Mouse (Mus musculus) cerebellum, postnatal 4 days (tissue): ENCODE measurements at regions not wholly inside any gene's neighbourhood (a gene's known extent, or its start where the extent isn't known, plus 50 kb on each side); places are given as distances from the start of the nearest gene placed in this dataset.

Source experiments
- DNase-seq, 2 experiments: peaks; one replicate each; pipeline ENCODE4 v3.0.0; 2022; ENCODE audit warnings: low spot score in 2 of 2, mixed read lengths in 1 of 2

GRCm38 (mm10) chr3:41180911-41181310, 98.1 kb upstream of the Pgrmc2 start:
- no peak for DNase-seq

DNA sequence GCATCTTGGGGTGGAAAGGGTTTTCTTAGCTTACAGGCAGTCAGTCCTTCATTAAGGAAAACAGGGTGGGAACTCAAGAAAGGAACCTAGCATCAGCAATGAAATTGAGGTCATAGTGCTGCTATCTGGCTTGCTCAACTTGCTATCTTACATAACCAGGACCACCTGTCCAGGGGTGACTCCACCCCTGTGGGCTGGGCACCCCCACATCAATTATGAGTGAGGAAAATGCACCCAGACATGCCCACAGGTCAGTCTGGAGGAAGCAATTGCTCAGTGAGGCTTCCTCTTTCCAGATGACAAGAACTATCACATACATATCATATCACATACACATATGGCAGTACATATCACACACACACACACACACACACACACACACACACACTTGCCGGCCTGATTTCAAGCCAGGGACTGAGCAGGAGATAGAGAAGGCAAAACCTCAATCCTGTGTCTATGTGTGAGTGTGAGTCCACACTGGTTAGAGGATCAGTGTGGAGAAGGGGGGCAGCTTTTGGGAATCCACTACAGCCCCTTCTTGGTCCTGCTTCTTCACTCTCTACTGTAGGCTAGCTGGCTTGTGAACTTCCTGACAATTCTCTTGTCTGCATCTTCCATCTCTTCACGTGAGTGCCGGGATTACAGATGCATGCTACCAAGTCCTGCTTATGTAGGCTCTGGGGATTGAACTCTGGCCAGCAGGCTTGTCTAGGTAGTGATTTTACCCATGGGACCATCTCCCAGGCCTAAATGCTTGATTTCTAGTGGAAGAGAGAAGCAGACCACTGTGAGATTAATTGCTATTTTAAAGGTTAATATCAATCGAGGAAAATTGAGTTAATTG, 96.4 kb upstream of the Pgrmc2 start:
- DNase-seq, result no peak

- DNase-seq, result no peak
Measured at GRCm38 (mm10) chr3:41177124-41177523, 94.3 kb upstream of the Pgrmc2 start.

- no peak for DNase-seq
Measured at GRCm38 (mm10) chr3:41175356-41175755, 92.5 kb upstream of the Pgrmc2 start.

DNA sequence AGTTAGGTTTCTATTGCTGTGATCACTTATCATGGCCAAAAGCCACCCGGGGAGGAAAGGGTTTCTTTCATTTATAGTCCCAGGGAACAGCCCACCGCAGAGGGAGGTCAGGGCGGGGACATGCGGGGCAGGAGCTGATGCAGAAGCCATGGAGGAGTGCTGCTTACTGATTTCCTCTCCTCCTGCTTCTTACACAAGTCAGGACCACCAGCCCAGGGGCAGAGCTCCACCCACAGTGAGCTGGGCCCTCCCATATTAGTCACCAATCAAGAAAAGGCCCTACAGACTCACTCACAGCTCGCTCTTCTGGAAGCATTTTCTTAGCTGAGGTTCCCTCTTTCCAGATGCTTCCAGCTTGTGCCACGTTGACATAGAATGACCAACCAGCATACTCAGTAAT, 90.7 kb upstream of the Pgrmc2 start:
- DNase-seq, result no peak

GRCm38 (mm10) chr3:41172306-41173215, 89.7 kb upstream of the Pgrmc2 start:
- no peak for DNase-seq

DNA sequence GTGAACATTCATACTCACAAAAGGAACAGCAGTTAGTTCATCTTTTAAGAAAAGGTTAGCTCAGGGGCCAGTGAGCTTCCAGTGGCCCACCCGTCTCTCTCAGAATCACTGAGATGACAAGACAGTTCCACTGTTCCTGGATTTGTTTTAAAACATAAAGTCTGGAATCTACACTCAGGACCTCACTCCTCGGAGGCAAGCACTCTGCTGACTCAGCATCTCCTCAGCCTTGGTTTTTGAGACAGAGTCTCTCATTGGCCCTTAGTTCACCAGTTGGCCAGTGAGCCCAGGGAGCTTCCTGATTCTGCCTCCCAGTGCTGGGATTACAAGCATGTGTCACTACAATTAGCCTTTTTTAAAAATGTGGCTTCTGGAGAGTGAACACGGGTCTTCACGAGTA, 88.9 kb upstream of the Pgrmc2 start:
- DNase-seq, result no peak

- no peak for DNase-seq
Measured at GRCm38 (mm10) chr3:41171310-41171709, 88.5 kb upstream of the Pgrmc2 start.

- no peak for DNase-seq
Measured at GRCm38 (mm10) chr3:41170566-41170965, 87.7 kb upstream of the Pgrmc2 start.

GRCm38 (mm10) chr3:41169430-41169829, 86.6 kb upstream of the Pgrmc2 start:
- DNase-seq, result no peak

GRCm38 (mm10) chr3:41168181-41168967, 85.5 kb upstream of the Pgrmc2 start:
- no peak for DNase-seq

GRCm38 (mm10) chr3:41167476-41167875, 84.6 kb upstream of the Pgrmc2 start:
- no peak for DNase-seq

DNA sequence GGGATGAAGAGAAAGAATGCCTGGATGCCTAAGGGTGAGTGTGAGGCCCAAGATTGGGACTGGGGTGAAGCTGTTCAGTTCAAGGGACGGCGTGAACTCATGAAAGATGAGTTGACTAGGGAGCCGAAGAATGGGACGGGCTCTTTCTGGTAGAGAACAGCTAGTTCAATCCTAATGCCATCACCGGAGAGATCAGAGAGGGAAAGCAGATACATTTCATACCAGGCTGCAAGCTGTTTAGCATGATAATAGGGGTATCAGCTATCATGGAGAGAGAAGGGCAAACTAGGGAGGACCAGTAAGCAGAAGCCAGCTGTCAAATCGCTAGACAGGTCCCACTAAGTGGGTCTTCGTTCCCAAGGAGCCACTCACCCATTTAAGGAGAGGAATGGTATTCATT, 81.9 kb upstream of the Pgrmc2 start:
- no peak for DNase-seq

DNA sequence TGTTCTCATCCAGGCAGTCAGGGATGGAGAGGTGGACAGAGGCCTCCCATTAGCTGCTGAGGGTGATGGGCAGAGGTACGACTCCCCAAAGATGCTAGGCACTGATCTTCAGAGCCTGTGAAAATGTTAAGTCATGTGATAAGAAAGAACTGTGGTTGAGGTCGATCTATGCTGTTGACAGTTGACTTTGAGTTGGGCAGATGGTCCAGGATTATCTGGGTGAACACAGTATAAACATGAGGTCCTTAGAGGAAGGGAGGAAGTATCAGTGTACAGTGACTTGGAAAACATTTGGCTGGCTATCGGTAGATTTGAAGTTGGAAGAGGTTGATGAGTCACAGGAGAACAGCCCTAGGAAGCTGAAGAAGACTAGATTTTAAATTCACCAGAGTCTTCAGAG, 80.9 kb upstream of the Pgrmc2 start:
- DNase-seq, result no peak

GRCm38 (mm10) chr3:41162514-41162913, 79.7 kb upstream of the Pgrmc2 start:
- no peak for DNase-seq

GRCm38 (mm10) chr3:41160648-41161047, 77.8 kb upstream of the Pgrmc2 start:
- DNase-seq, result no peak

- no peak for DNase-seq
Measured at GRCm38 (mm10) chr3:41158314-41158973, 75.6 kb upstream of the Pgrmc2 start.

- DNase-seq, result no peak
Measured at GRCm38 (mm10) chr3:41157428-41157827, 74.6 kb upstream of the Pgrmc2 start.

DNA sequence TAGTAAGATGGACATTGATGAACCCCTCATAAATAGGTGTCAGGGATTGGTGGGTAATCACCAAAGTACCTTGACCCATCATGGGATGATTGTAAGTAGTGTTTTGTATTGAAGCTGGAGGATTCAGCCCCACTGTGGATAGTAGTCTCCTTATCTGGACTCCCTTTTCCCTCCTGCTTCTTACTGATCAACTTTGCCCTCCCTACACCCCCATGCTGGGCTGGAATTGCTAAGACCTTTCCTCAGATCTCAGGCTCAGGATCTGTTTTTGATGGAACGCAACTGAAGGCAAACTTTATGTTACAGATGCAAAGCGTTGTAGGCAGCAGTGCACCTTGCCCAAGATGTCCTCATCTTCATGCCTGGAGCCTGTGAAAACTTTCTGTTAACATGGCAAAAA, 73.7 kb upstream of the Pgrmc2 start:
- no peak for DNase-seq

GRCm38 (mm10) chr3:41155132-41155760, 72.4 kb upstream of the Pgrmc2 start:
- DNase-seq, result no peak

GRCm38 (mm10) chr3:41154402-41154801, 71.6 kb upstream of the Pgrmc2 start:
- no peak for DNase-seq
